Mouse (Mus musculus): Measurements from ENCODE around the gene Lyplal1.

The Lyplal1 gene

GRCm38 (mm10) chr1:186041841-186042240 is 75.3 kb downstream of the Lyplal1 start:
- DNase-seq (ENCODE audit: low spot score in 2 of 2) = no peak

Measured in frontal cortex, postnatal 14 days (tissue).